Mouse (Mus musculus): Measurements from ENCODE around the gene Pou2f2.

Pou2f2 gene

DNA sequence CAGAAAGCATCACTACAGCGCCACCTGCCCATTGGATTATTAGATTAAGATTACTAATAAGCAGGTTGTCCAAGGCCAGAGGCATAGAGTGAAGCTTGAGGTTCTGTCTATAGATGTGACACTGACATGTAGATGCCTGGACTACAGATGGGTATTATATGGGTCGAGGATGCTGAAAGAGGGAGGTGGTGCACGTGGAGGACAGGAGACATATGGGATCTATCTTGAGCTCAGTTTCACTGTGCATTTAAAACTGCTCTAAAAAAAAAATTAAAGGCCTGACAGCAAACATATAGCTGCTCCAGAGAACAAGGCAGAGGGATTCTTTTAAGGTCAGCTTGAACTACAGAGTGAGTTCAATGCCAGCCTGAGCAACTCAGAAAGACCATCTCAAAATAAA is 81.4 kb downstream of the Pou2f2 start:
- no peak for DNase-seq (ENCODE audit: low read depth)

- DNase-seq (ENCODE audit: low read depth) = peak; percentile 16
These were observed 89.7 kb downstream of the Pou2f2 start for GRCm38 (mm10) chr7:25089875-25090274.

DNA sequence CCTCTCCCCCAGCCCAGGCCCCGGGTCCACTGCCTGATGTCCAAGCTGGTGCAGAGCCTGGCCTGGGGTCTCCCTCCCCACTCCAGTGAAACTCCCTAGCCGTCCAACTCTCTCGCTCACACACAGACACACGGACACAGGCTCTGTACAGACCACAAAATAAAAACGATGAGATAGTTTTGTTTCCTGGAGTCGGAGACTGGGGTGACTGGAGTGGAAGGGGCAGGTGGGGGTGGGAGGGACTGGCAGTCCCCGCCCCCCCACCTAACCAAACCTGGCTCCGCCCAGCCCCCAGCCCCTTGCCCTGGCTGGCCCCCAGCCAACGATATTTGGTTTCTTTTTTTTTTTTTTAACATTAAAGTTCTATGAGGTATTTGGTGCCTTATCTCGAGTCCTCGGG is 90.6 kb downstream of the Pou2f2 start:
- peak; percentile 68 for DNase-seq (ENCODE audit: low read depth)

- DNase-seq (ENCODE audit: low read depth) = peak; percentile 64
These were observed 91.0 kb downstream of the Pou2f2 start for GRCm38 (mm10) chr7:25088531-25088930.

- DNase-seq (ENCODE audit: low read depth) = peak; percentile 87
These were observed 91.6 kb downstream of the Pou2f2 start for GRCm38 (mm10) chr7:25087972-25088371.

DNA sequence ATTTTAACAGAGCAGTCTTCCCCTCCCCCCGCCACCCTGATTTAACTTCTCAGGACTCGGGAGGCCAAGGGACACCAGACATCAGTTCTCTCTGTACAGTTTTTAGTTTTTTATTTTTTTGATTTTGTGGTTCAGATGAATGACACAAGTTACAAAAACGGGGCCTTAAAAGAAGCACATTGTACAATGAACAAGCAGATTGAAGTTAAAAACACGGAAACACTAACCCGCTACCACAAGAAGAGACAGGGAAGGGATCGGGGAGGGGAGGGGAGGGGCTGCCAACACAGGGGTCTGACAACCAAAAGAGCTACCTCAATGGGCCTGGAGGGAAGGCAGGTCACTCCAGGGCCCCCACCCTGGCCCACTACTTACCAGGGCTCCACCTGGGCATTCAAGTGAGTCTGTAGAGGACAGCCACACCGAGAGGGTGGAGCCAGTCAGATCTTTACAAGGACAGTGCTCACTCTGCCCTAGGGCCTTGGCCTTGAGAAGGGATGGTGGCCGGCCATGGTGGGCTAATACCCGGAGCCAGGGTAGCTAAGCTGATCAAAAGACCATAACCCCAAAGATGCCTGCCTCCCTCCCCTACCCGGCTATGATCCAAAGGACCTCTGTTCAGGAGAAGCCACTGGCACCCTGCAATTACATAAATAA is 92.1 kb downstream of the Pou2f2 start:
- peak; percentile 54 for DNase-seq (ENCODE audit: low read depth)

DNA sequence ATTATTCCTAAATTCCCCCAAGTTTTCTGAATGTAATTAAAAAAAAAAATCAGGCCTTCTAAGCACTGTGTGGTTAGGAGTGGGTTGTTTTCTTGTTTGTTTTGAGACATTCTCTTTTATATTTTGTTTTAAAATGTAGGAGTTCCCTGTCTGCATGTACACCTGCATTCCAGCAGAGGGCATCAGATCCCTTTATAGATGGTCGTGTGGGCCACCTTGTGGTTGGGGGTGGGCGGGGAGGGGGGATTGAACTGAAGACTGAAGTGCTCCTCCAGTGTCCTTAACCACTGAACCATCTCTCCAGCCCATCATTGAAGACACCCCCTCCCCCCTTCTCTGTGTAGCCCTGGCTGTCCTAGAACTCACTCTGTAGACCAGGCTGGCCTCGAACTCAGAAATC is 92.9 kb downstream of the Pou2f2 start:
- peak; percentile 68 for DNase-seq (ENCODE audit: low read depth)

- no peak for DNase-seq (ENCODE audit: low read depth)
These were observed 94.9 kb downstream of the Pou2f2 start for GRCm38 (mm10) chr7:25084621-25085020.

DNA sequence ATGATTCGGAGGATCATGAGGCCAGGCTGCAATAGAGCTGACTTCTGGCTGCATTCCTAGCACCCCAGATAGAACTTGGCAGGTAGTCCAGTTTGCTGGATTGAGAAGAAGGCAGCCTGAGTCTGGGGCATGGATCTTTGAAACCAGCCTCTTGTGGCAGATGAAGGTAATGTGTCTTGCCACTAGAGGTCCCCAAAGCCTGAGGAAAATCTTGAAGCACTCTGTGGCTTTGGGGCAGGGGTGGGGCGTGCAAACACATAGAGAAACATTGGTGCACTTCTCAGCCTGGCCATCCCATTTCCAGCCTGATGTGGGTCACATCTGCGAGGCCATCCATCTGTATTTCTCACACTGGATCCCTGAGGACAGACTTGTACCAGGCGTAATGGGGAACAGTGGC is 97.0 kb downstream of the Pou2f2 start:
- peak; percentile 86 for DNase-seq (ENCODE audit: low read depth)

- no peak for DNase-seq (ENCODE audit: low read depth)
These were observed 99.1 kb downstream of the Pou2f2 start for GRCm38 (mm10) chr7:25080431-25080830.

GRCm38 (mm10) chr7:25079496-25080026 is 100.0 kb downstream of the Pou2f2 start:
- DNase-seq (ENCODE audit: low read depth) = no peak

DNA sequence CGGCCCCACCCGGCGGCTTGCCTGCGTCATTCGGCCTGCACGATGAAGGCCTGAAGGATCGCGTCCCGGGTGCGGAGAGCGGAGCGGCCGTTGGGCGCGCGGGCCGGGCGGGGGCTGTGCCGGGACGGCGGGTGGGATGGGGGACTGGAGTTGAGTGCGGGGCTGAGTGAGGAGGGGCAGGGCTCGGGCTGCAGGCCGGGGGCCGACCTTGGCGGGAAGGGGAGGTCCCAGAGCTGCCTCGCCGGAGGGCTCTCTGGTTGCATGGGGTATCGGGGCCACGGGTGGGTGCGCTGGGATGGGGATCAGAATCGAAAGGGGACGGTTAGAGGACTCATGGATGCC is 102.1 kb downstream of the Pou2f2 start:
- DNase-seq (ENCODE audit: low read depth) = no peak

DNA sequence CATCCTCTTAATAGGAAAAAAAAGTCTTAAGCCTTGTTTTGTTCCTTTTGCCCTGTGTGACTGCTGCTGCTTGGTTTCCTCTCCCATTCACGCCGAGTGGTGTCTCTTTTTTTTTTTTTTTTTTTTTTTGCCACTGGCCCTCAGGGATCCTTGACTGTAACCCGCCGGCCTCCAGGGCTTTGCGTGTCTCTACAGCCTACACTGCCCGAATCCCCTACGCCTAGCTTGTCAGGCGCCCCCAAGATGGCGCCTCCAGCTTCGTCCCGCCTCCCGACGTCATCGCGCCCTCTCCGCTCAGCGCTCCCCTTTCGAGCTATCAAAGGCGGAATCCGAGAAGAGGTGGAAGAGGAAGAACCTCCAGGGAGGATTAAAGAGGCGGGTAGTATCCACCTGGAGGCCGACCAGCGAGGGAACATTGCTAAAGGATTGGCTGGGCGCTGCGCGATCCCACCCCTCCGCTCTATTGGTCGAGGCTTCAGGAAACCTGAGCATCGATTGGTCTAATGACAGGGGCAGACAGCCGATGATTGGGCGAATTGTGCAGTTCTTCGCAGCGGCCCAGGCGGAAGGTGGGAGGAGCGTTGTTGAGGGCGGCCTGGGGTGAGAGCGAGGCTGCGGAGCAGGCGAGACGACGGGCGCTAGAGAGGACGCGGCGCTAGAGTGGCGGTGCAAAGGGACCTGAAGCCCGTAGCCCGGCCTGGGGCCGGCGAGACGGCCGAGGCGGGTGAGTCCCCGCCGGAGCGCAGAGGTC is 102.7 kb downstream of the Pou2f2 start:
- DNase-seq (ENCODE audit: low read depth) = peak; percentile 98

- no peak for DNase-seq (ENCODE audit: low read depth)
These were observed 103.2 kb downstream of the Pou2f2 start for GRCm38 (mm10) chr7:25076296-25076662.

GRCm38 (mm10) chr7:25073924-25074323 is 105.6 kb downstream of the Pou2f2 start:
- DNase-seq (ENCODE audit: low read depth) = no peak

DNA sequence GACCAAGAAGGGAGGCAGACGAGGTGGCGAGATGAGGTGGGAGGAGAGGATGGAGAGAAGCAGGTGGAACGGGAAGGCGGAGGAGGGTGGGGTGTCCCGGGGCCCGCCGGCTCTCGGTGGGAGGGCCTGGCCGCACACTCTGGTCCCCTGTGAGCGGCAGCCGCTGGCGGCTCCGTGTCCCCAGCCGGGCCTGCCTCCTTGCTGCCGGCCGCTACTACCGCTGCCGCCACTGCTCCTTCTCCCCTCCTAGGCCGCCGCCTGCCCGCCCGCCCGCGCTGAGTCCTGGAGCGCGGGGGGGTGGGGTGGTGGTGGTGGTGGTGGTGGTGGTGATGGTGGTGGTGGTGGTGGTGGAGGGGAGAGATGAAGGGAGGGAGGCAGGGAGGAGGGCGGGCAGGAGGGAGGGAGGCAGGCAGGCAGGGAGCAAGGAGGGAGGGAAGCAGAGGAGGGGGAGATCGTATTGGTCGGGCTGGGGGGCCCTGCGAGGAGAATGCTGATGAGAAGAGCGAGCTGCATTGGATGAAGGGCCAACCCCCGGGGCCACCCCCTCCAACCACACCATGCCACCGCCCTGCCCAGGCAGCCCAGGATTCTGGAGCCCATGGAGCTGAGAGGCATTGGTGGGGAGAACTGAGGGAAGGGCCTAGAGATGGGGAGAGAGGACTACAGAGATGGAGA is 106.7 kb downstream of the Pou2f2 start:
- DNase-seq (ENCODE audit: low read depth) = peak; percentile 49

DNA sequence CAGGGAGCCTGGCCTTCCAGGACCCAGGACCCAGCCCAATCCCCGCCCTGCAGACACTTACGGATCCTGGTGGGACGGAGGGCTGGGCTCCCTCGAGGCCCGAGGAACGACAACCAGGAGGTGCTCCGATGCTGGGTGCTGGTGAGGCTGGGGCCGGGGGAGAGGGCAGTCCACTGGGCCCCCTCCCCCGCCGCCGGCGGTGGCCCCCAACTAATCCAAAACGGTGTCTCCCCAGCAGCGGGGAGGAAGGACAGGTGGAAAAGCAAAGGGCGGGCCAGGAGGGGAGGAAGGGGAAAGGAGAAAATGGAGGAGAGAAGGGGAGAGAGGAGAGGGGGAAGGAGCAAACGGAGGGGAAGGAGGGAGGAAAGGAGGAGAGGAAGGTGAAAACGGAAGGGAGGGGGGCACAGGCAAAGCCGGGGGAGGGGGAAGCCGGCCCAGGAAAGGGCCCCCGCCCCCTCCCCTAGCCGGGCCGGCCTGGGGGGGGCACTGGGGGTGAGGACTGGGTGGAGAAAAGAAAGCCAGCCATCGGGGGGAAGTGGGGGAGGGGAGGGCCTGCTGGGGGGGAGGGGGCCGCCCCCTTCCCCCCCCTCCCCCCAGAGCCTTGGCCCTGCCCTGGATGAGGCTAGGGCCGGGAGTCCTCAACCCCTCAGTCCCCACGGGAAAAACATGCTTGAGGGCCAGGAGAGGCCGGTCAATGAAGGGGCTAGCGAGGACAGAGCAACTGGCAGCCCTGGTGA is 107.4 kb downstream of the Pou2f2 start, which contains the start of the genes Grik5 and Zfp574:
Grik5 (minus strand) TSS at position 368 of the 737 bp plus-strand sequence.
Zfp574 (plus strand) TSS at position 589 of the 737 bp plus-strand sequence.
- peak; percentile 29 for DNase-seq (ENCODE audit: low read depth)

- DNase-seq (ENCODE audit: low read depth) = no peak
These were observed 110.8 kb downstream of the Pou2f2 start for GRCm38 (mm10) chr7:25068724-25069123.

GRCm38 (mm10) chr7:25067909-25068656 is 111.4 kb downstream of the Pou2f2 start:
- DNase-seq (ENCODE audit: low read depth) = no peak

- no peak for DNase-seq (ENCODE audit: low read depth)
These were observed 112.2 kb downstream of the Pou2f2 start for GRCm38 (mm10) chr7:25067338-25067737.

DNA sequence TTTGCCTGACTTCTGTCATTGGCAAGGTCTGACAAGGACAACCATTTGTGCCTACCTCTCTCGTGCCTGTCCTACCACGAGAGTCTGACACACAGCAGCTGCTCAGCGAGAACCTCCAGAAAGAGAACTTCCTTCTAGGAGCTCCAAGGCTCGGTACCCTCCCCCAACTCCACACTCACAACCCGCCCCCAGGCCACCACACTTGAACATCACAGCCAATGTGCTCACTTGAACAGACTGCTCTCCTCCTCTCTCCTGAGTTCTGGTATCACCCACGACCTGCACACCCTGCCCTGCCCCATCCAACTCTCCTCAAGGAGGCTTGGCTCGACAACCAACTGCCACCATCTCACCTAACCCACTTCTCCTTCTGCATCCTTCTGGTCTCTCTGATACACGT is 115.6 kb downstream of the Pou2f2 start:
- DNase-seq (ENCODE audit: low read depth) = no peak
